Mouse (Mus musculus): ENCODE measurements around the gene Clps. TPM values are rescaled to one million over a fixed set of nuclear protein-coding genes. Genes with fewer than 3 reads are reported as not detected.
A peak's percentile ranks its signal among the peaks of the same experiment; 100 is the strongest.
"Not testable (repeated sequence)": the region's sequence is repeated elsewhere in the genome, so short reads cannot be mapped to it uniquely, and the experiment has no call there.

Gene Clps
- polyA plus RNA-seq, 1 experiment from 2014 or later = not detected

GRCm38 (mm10) chr17:28575244-28576125 lies 14.9 kb upstream of the Clps start, which contains the start of gene Lhfpl5:
Gene Lhfpl5 (plus strand): TSS chr17:28575641.
- H3K27me3 ChIP-seq = 0 out of 2 replicates have a peak, but pooled peaks cover 6% of the 10 kb centered on the region
- H3K36me3 ChIP-seq = no peaks in the 10 kb centered on the region
- no peaks in the 10 kb centered on the region for H3K9me3 ChIP-seq
- ATAC-seq (ENCODE audit: insufficient number of reproducible peaks, insufficient read depth, low FRiP score, low TSS enrichment) = peak; percentile 70; the same call in 1 of the 2 replicates
- peaks cover 6% of the 10 kb centered on the region; the same call in 1 of the 2 replicates for H3K4me1 ChIP-seq
- H3K27ac ChIP-seq = no peak within 1 kb of the TSS
- no peak within 1 kb of the TSS for H3K9ac ChIP-seq
- peak within 1 kb of the TSS; percentile 17 for H3K4me3 ChIP-seq
- 15% methylated on average over 49 of the region's 50 CpGs for WGBS
- H3K4me2 ChIP-seq (replicated peaks) = peak within 1 kb of the TSS; percentile 50

- H3K9me3 ChIP-seq = no peaks in the 10 kb centered on the region
- 84% methylated on average over 6 of the region's 6 CpGs for WGBS
- no peak for ATAC-seq (ENCODE audit: insufficient number of reproducible peaks, insufficient read depth, low FRiP score, low TSS enrichment)
These were observed 12.4 kb upstream of the Clps start for GRCm38 (mm10) chr17:28572941-28573340.

GRCm38 (mm10) chr17:28572521-28572920 lies 12.0 kb upstream of the Clps start:
- no peak overlapping the region for H3K4me2 ChIP-seq (replicated peaks)
- 81% methylated on average over 7 of the region's 7 CpGs for WGBS
- ATAC-seq (ENCODE audit: insufficient number of reproducible peaks, insufficient read depth, low FRiP score, low TSS enrichment) = no peak

More at GRCm38 (mm10) chr17:28572941-28573340, 12.4 kb upstream of the Clps start:
- Histone ChIP-seq H3K27ac (no peak overlapping the region), H3K4me1 (peaks cover 6% of the 10 kb centered on the region; the same call in 1 of the 2 replicates), H3K9ac (no peak overlapping the region), H3K27me3 (0 out of 2 replicates have a peak, but pooled peaks cover 6% of the 10 kb centered on the region), H3K4me2 (replicated peaks) (no peak overlapping the region), H3K4me3 (no peak overlapping the region), H3K36me3 (no peaks in the 10 kb centered on the region)

GRCm38 (mm10) chr17:28571868-28572267 lies 11.3 kb upstream of the Clps start:
- ATAC-seq (ENCODE audit: insufficient number of reproducible peaks, insufficient read depth, low FRiP score, low TSS enrichment) = no peak
- Histone ChIP-seq H3K9ac (no peak overlapping the region), H3K4me2 (replicated peaks) (no peak overlapping the region), H3K4me1 (peaks cover 6% of the 10 kb centered on the region; the same call in 1 of the 2 replicates), H3K27ac (no peak overlapping the region), H3K9me3 (no peaks in the 10 kb centered on the region), H3K27me3 (0 out of 2 replicates have a peak, but pooled peaks cover 6% of the 10 kb centered on the region), H3K36me3 (no peaks in the 10 kb centered on the region), H3K4me3 (no peak overlapping the region)
- WGBS = 83% methylated on average over 3 of the region's 3 CpGs

More at GRCm38 (mm10) chr17:28572521-28572920, 12.0 kb upstream of the Clps start:
- no peak overlapping the region for H3K9ac ChIP-seq
- H3K36me3 ChIP-seq = no peaks in the 10 kb centered on the region
- no peak overlapping the region for H3K4me3 ChIP-seq
- H3K9me3 ChIP-seq = no peaks in the 10 kb centered on the region
- 0 out of 2 replicates have a peak, but pooled peaks cover 6% of the 10 kb centered on the region for H3K27me3 ChIP-seq
- H3K27ac ChIP-seq = no peak overlapping the region
- peaks cover 6% of the 10 kb centered on the region; the same call in 1 of the 2 replicates for H3K4me1 ChIP-seq

- Histone ChIP-seq H3K4me3 (no peak overlapping the region), H3K27ac (no peak overlapping the region), H3K9ac (no peak overlapping the region), H3K27me3 (no peaks in the 10 kb centered on the region), H3K4me1 (no peaks in the 10 kb centered on the region), H3K36me3 (no peaks in the 10 kb centered on the region), H3K4me2 (replicated peaks) (no peak overlapping the region), H3K9me3 (no peaks in the 10 kb centered on the region)
- WGBS = 37% methylated on average over 3 of the region's 3 CpGs
- no peak for ATAC-seq (ENCODE audit: insufficient number of reproducible peaks, insufficient read depth, low FRiP score, low TSS enrichment)
These were observed 7.0 kb upstream of the Clps start for GRCm38 (mm10) chr17:28567541-28567940.

- H3K4me2 ChIP-seq (replicated peaks) = no peak overlapping the region
- no peaks in the 10 kb centered on the region for H3K27me3 ChIP-seq
- H3K27ac ChIP-seq = no peak overlapping the region
- H3K4me1 ChIP-seq = peaks cover 9% of the 10 kb centered on the region
- no peak overlapping the region for H3K9ac ChIP-seq
- no peaks in the 10 kb centered on the region for H3K36me3 ChIP-seq
- no peak overlapping the region for H3K4me3 ChIP-seq
- no peaks in the 10 kb centered on the region for H3K9me3 ChIP-seq
- no peak for ATAC-seq (ENCODE audit: insufficient number of reproducible peaks, insufficient read depth, low FRiP score, low TSS enrichment)
These were observed 4.6 kb upstream of the Clps start for GRCm38 (mm10) chr17:28565181-28565580.

- no peak overlapping the region for H3K27ac ChIP-seq
- 55% methylated on average over 7 of the region's 7 CpGs for WGBS
These were observed 1.0 kb upstream of the Clps start for GRCm38 (mm10) chr17:28561613-28562012.

GRCm38 (mm10) chr17:28557772-28558171 lies 2.8 kb downstream of the Clps start:
- H3K4me1 ChIP-seq = peaks cover 48% of the 10 kb centered on the region
- H3K27me3 ChIP-seq = no peaks in the 10 kb centered on the region
- H3K9me3 ChIP-seq = no peaks in the 10 kb centered on the region
- H3K9ac ChIP-seq = no peak overlapping the region
- H3K4me2 ChIP-seq (replicated peaks) = no peak overlapping the region
- 61% methylated on average over 6 of the region's 6 CpGs for WGBS
- H3K36me3 ChIP-seq = no peaks in the 10 kb centered on the region
- H3K27ac ChIP-seq = no peak overlapping the region
- ATAC-seq (ENCODE audit: insufficient number of reproducible peaks, insufficient read depth, low FRiP score, low TSS enrichment) = no peak
- no peak overlapping the region for H3K4me3 ChIP-seq

More at GRCm38 (mm10) chr17:28561613-28562012, 1.0 kb upstream of the Clps start:
- H3K4me2 ChIP-seq (replicated peaks) = no peak overlapping the region
- no peaks in the 10 kb centered on the region for H3K27me3 ChIP-seq
- no peak overlapping the region for H3K4me3 ChIP-seq
- ATAC-seq (ENCODE audit: insufficient number of reproducible peaks, insufficient read depth, low FRiP score, low TSS enrichment) = no peak
- peaks cover 25% of the 10 kb centered on the region for H3K4me1 ChIP-seq
- no peaks in the 10 kb centered on the region for H3K9me3 ChIP-seq
- H3K9ac ChIP-seq = no peak overlapping the region
- H3K36me3 ChIP-seq = no peaks in the 10 kb centered on the region

- H3K4me2 ChIP-seq (replicated peaks) = no peak overlapping the region
- no peak overlapping the region for H3K4me3 ChIP-seq
- no peaks in the 10 kb centered on the region for H3K27me3 ChIP-seq
- 43% methylated on average over 6 of the region's 6 CpGs for WGBS
- no peaks in the 10 kb centered on the region for H3K36me3 ChIP-seq
- peak overlapping the region; percentile 65 for H3K27ac ChIP-seq
- peaks cover 48% of the 10 kb centered on the region for H3K4me1 ChIP-seq
- H3K9ac ChIP-seq = no peak overlapping the region
- 0 out of 2 replicates have a peak, but pooled peaks have one; percentile 49 for ATAC-seq (ENCODE audit: insufficient number of reproducible peaks, insufficient read depth, low FRiP score, low TSS enrichment)
- no peaks in the 10 kb centered on the region for H3K9me3 ChIP-seq
These were observed 3.8 kb downstream of the Clps start for GRCm38 (mm10) chr17:28556635-28557396.

GRCm38 (mm10) chr17:28554021-28554420 lies 6.5 kb downstream of the Clps start:
- peak overlapping the region; percentile 69 for H3K27ac ChIP-seq
- H3K9ac ChIP-seq; H3K4me2 ChIP-seq (replicated peaks); H3K36me3 ChIP-seq; ATAC-seq (ENCODE audit: insufficient number of reproducible peaks, insufficient read depth, low FRiP score, low TSS enrichment); H3K4me3 ChIP-seq; H3K9me3 ChIP-seq; H3K27me3 ChIP-seq: not testable (repeated sequence)
- peaks cover 45% of the 10 kb centered on the region for H3K4me1 ChIP-seq
- WGBS = 84% methylated on average over 4 of the region's 4 CpGs

- 2% methylated on average over 14 of the region's 14 CpGs for WGBS
- Histone ChIP-seq H3K27me3 (no peaks in the 10 kb centered on the region), H3K4me3 (no peak overlapping the region), H3K9ac (no peak overlapping the region), H3K27ac (peak overlapping the region; percentile 69), H3K4me1 (peaks cover 44% of the 10 kb centered on the region), H3K9me3 (no peaks in the 10 kb centered on the region), H3K36me3 (no peaks in the 10 kb centered on the region), H3K4me2 (replicated peaks) (no peak overlapping the region; the same call in 1 of the 2 replicates)
- ATAC-seq (ENCODE audit: insufficient number of reproducible peaks, insufficient read depth, low FRiP score, low TSS enrichment) = peak; percentile 58; the same call in 1 of the 2 replicates
These were observed 7.3 kb downstream of the Clps start for GRCm38 (mm10) chr17:28553040-28553793.
